Mouse (Mus musculus): ENCODE measurements around the gene Abhd11.
"Not testable (repeated sequence)": the region's sequence is repeated elsewhere in the genome, so short reads cannot be mapped to it uniquely, and the experiment has no call there.

GRCm38 (mm10) chr5:135049268-135049667 is 40.3 kb downstream of the Abhd11 start:
- TF ChIP-seq POLR2A, CTCF (IDR thresholded peaks at IDR 0.05; ENCODE audit: extremely low read depth, insufficient read depth, low read length): not testable (repeated sequence)
